Mouse (Mus musculus) liver, adult 2 months (tissue): Measurements from ENCODE around the gene Clic1. TPM values are rescaled to one million over a fixed set of nuclear protein-coding genes. Genes with fewer than 3 reads are reported as not detected.

ENCODE experiments used
- DNase-seq: peaks from one replicate; pipeline ENCODE4 v3.0.0-alpha.2; 2011; ENCODE audit warnings: low read depth, low spot score; ENCODE audit errors: extremely low read depth
- H3K27ac ChIP-seq: fragments of 200-500 bp; replicated peaks from 2 replicates; pipeline ENCODE4 v1.5.1; 2012; ENCODE audit warnings: low read depth, mild to moderate bottlenecking, control low read depth, inconsistent platforms, low read length; ENCODE audit not compliant: insufficient read depth
- H3K27me3 ChIP-seq: fragments of 200-500 bp; 2 replicates; pipeline ENCODE4 v1.6.1; 2012; ENCODE audit warnings: mild to moderate bottlenecking, moderate library complexity, low read length, inconsistent platforms; ENCODE audit not compliant: control insufficient read depth, insufficient read depth
- H3K36me3 ChIP-seq: fragments of 200-500 bp; 2 replicates; pipeline ENCODE4 v1.6.1; 2012; ENCODE audit warnings: low read length, inconsistent platforms; ENCODE audit not compliant: control insufficient read depth, insufficient read depth
- H3K4me1 ChIP-seq: fragments of 200-500 bp; 2 replicates; pipeline ENCODE4 v1.6.1; 2011; ENCODE audit warnings: low read length; ENCODE audit not compliant: control insufficient read depth, insufficient read depth
- H3K4me3 ChIP-seq: fragments of 200-500 bp; 2 replicates; pipeline ENCODE4 v1.5.1; 2011; ENCODE audit warnings: low read depth, mild to moderate bottlenecking, control low read depth, low read length, moderate library complexity; ENCODE audit not compliant: insufficient read depth
- H3K79me2 ChIP-seq: fragments of 200-500 bp; 2 replicates; pipeline ENCODE4 v1.6.1; 2012; ENCODE audit warnings: inconsistent platforms, mild to moderate bottlenecking, low read length, moderate library complexity; ENCODE audit not compliant: control insufficient read depth, insufficient read depth
- H3K9ac ChIP-seq: fragments of 200-500 bp; 2 replicates; pipeline ENCODE4 v1.6.1; 2012; ENCODE audit warnings: low read depth, mild to moderate bottlenecking, control low read depth, inconsistent platforms, low read length
- CTCF ChIP-seq: fragments of 200-500 bp; IDR thresholded peaks from 2 replicates; pipeline ENCODE4 v1.5.1; 2011; ENCODE audit warnings: low read depth, low read length, control low read depth
- POLR2A ChIP-seq: fragments of 200-500 bp; IDR thresholded peaks from 2 replicates; pipeline ENCODE4 v1.6.1; 2011; ENCODE audit warnings: low read length, control low read depth; ENCODE audit not compliant: insufficient read depth; ENCODE audit errors: extremely low read depth
- WGBS: fragments of 180-500 bp; shearing (Covaris S2); methylation state at CpG from one replicate; pipeline ENCODE4 v1.1.7; 2018; 5-methylcytosine and 5-hydroxymethylcytosine counted together
- polyA plus RNA-seq: library from polyadenylated mRNA; depleted of rRNA; stranded (reverse); fragments of >200 nt; gene quantifications from 2 replicates; pipeline ENCODE4 v1.2.3, GENCODE M21; 2012; rRNA removed
- total RNA-seq: library from RNA; depleted of rRNA; stranded (reverse); fragments of >200 nt; gene quantifications from 2 replicates; pipeline ENCODE4 v1.2.3, GENCODE M21; 2014; rRNA removed

Gene Clic1
- total and polyA plus RNA-seq, 2 experiments, result 16.8 to 20.3 TPM

GRCm38 (mm10) chr17:35106522-35106921 is 56.8 kb downstream of the Clic1 start:
- H3K79me2 ChIP-seq, result no peaks in the 10 kb centered on the region
- DNase-seq, result no peak
- TF ChIP-seq POLR2A (no peak), CTCF (no peak)
- 80% methylated on average over 3 of the region's 3 CpGs for WGBS
- H3K27me3 ChIP-seq, result no peaks in the 10 kb centered on the region
- no peak overlapping the region for H3K9ac ChIP-seq
- peaks cover 7% of the 10 kb centered on the region; the same call in 1 of the 2 replicates for H3K4me1 ChIP-seq
- no peak overlapping the region for H3K4me3 ChIP-seq
- no peak overlapping the region for H3K27ac ChIP-seq
- peaks cover 5% of the 10 kb centered on the region; the same call in 1 of the 2 replicates for H3K36me3 ChIP-seq

DNA sequence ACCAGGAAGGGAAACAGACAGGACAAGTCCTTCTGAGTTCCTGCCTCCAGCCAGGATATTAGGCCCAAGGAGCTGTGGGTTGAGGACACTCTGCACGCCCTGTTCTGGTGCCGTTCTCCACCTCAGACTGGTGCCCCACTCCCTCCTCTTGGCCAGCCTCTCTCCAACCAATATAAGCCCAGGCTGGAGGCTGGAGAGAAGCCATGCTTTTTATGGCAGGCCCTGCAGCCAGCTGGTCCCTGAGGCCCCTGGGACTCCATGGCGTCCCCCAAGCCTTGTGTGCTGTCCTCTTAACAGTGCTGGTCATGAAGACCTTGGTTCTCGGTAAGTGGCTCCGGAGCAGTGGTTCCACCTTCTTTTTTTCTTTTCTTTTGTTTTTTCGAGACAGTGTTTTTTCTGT is 58.3 kb downstream of the Clic1 start, which contains the start of gene Ly6g5c:
Ly6g5c (plus strand) TSS at position 183 of the 400 bp plus-strand sequence.
- peaks cover 4% of the 10 kb centered on the region; the same call in 1 of the 2 replicates for H3K4me1 ChIP-seq
- no peaks in the 10 kb centered on the region for H3K36me3 ChIP-seq
- TF ChIP-seq CTCF, result no peak
- TF ChIP-seq POLR2A, result no peak
- H3K9ac ChIP-seq, result no peak within 1 kb of the TSS
- DNase-seq, result no peak
- no peaks in the 10 kb centered on the region for H3K27me3 ChIP-seq
- H3K79me2 ChIP-seq, result no peaks in the 10 kb centered on the region
- WGBS, result 88% methylated on average over 6 of the region's 6 CpGs
- H3K4me3 ChIP-seq, result no peak within 1 kb of the TSS
- no peak within 1 kb of the TSS for H3K27ac ChIP-seq

Other genes starting within 250 kb of the Clic1 start
Only the 30 nearest of the 46 such genes appear.
- gene Ehmt2, start 151.5 kb upstream of the Clic1 start, total RNA-seq, result 45.2 and 54.6 TPM in 2 replicates
- 81.8 and 103 TPM in 2 replicates for gene Ehmt2, start 151.5 kb upstream of the Clic1 start, polyA plus RNA-seq
- gene Slc44a4, start 135.5 kb upstream of the Clic1 start, total RNA-seq, result 0.13 and 0.18 TPM in 2 replicates
- gene Slc44a4, start 135.5 kb upstream of the Clic1 start, polyA plus RNA-seq, result 0.34 and 0.35 TPM in 2 replicates
- gene Neu1, start 118.7 kb upstream of the Clic1 start, total RNA-seq, result 27.6 and 36.8 TPM in 2 replicates
- 52.5 and 62.5 TPM in 2 replicates for gene Neu1, start 118.7 kb upstream of the Clic1 start, polyA plus RNA-seq
- gene Hspa1b, start 90.7 kb upstream of the Clic1 start, total RNA-seq, result 3.6 and 10.1 TPM in 2 replicates
- 10.0 and 11.2 TPM in 2 replicates for gene Hspa1b, start 90.7 kb upstream of the Clic1 start, polyA plus RNA-seq
- gene Gm20481, start 80.1 kb upstream of the Clic1 start, total RNA-seq, result not detected in 2 replicates
- not detected in 2 replicates for gene Gm20481, start 80.1 kb upstream of the Clic1 start, polyA plus RNA-seq
- gene Hspa1a, start 77.8 kb upstream of the Clic1 start, total RNA-seq, result 0.18 and 0.60 TPM in 2 replicates
- gene Hspa1a, start 77.8 kb upstream of the Clic1 start, polyA plus RNA-seq, result 0.45 TPM in 2 replicates
- 0.18 TPM in 1 of 2 replicates, not detected in the other for gene Hspa1l, start 77.3 kb upstream of the Clic1 start, total RNA-seq
- 0.05 TPM in 1 of 2 replicates, not detected in the other for gene Hspa1l, start 77.3 kb upstream of the Clic1 start, polyA plus RNA-seq
- 7.9 and 11.1 TPM in 2 replicates for gene Lsm2, start 68.1 kb upstream of the Clic1 start, total RNA-seq
- 55.1 and 63.0 TPM in 2 replicates for gene Lsm2, start 68.1 kb upstream of the Clic1 start, polyA plus RNA-seq
- gene Vars, start 49.0 kb upstream of the Clic1 start, total RNA-seq, result 11.8 and 27.5 TPM in 2 replicates
- gene Vars, start 49.0 kb upstream of the Clic1 start, polyA plus RNA-seq, result 39.8 and 52.7 TPM in 2 replicates
- gene Vwa7, start 33.4 kb upstream of the Clic1 start, total RNA-seq, result 0.07 and 0.09 TPM in 2 replicates
- gene Vwa7, start 33.4 kb upstream of the Clic1 start, polyA plus RNA-seq, result 0.16 and 0.27 TPM in 2 replicates
- 0.54 TPM in 1 of 2 replicates, not detected in the other for gene Sapcd1, start 21.9 kb upstream of the Clic1 start, total RNA-seq
- gene Sapcd1, start 21.9 kb upstream of the Clic1 start, polyA plus RNA-seq, result 0.66 TPM in 1 of 2 replicates, not detected in the other
- 1.0 and 2.0 TPM in 2 replicates for gene Msh5, start 3.2 kb upstream of the Clic1 start, total RNA-seq
- gene Msh5, start 3.2 kb upstream of the Clic1 start, polyA plus RNA-seq, result 1.1 and 3.9 TPM in 2 replicates
- gene Ddah2, start 9.1 kb downstream of the Clic1 start, total RNA-seq, result 3.0 and 3.6 TPM in 2 replicates
- 3.8 and 3.9 TPM in 2 replicates for gene Ddah2, start 9.1 kb downstream of the Clic1 start, polyA plus RNA-seq
- gene Ly6g6c, start 15.4 kb downstream of the Clic1 start, total RNA-seq, result not detected in 2 replicates
- not detected in 2 replicates for gene Ly6g6c, start 15.4 kb downstream of the Clic1 start, polyA plus RNA-seq
- 0.18 TPM in 1 of 2 replicates, not detected in the other for gene Mpig6b, start 16.2 kb downstream of the Clic1 start, total RNA-seq
- 0.06 TPM in 1 of 2 replicates, not detected in the other for gene Mpig6b, start 16.2 kb downstream of the Clic1 start, polyA plus RNA-seq
- 0.37 TPM in 1 of 2 replicates, not detected in the other for gene Ly6g6e, start 26.9 kb downstream of the Clic1 start, total RNA-seq
- 0.33 and 0.35 TPM in 2 replicates for gene Ly6g6e, start 26.9 kb downstream of the Clic1 start, polyA plus RNA-seq
- gene Ly6g6d, start 28.1 kb downstream of the Clic1 start, total RNA-seq, result 0.47 TPM in 1 of 2 replicates, not detected in the other
- 0.24 and 0.67 TPM in 2 replicates for gene Ly6g6d, start 28.1 kb downstream of the Clic1 start, polyA plus RNA-seq
- not detected in 2 replicates for gene Ly6g6f, start 35.6 kb downstream of the Clic1 start, total RNA-seq
- gene Ly6g6f, start 35.6 kb downstream of the Clic1 start, polyA plus RNA-seq, result 0.07 TPM in 2 replicates
- 62.2 and 63.3 TPM in 2 replicates for gene Abhd16a, start 39.3 kb downstream of the Clic1 start, total RNA-seq
- 78.4 and 83.0 TPM in 2 replicates for gene Abhd16a, start 39.3 kb downstream of the Clic1 start, polyA plus RNA-seq
- not detected in 2 replicates for gene Ly6g5c, start 58.3 kb downstream of the Clic1 start, total RNA-seq
- gene Ly6g5c, start 58.3 kb downstream of the Clic1 start, polyA plus RNA-seq, result not detected in 2 replicates
- gene Ly6g5b, start 65.5 kb downstream of the Clic1 start, total RNA-seq, result 0.40 and 0.46 TPM in 2 replicates
- gene Ly6g5b, start 65.5 kb downstream of the Clic1 start, polyA plus RNA-seq, result 0.26 and 0.62 TPM in 2 replicates
- 9.6 and 9.8 TPM in 2 replicates for gene Gpank1, start 71.5 kb downstream of the Clic1 start, total RNA-seq
- gene Gpank1, start 71.5 kb downstream of the Clic1 start, polyA plus RNA-seq, result 10.5 and 11.4 TPM in 2 replicates
- 60.9 and 111 TPM in 2 replicates for gene Csnk2b, start 72.1 kb downstream of the Clic1 start, total RNA-seq
- gene Csnk2b, start 72.1 kb downstream of the Clic1 start, polyA plus RNA-seq, result 215 and 228 TPM in 2 replicates
- 9.8 and 11.4 TPM in 2 replicates for gene D17H6S53E, start 76.4 kb downstream of the Clic1 start, total RNA-seq
- 12.4 and 18.3 TPM in 2 replicates for gene D17H6S53E, start 76.4 kb downstream of the Clic1 start, polyA plus RNA-seq
- gene Apom, start 82.1 kb downstream of the Clic1 start, total RNA-seq, result 432 and 465 TPM in 2 replicates
- 510 and 575 TPM in 2 replicates for gene Apom, start 82.1 kb downstream of the Clic1 start, polyA plus RNA-seq
- gene Bag6, start 85.2 kb downstream of the Clic1 start, total RNA-seq, result 28.1 and 40.9 TPM in 2 replicates
- 88.4 and 119 TPM in 2 replicates for gene Bag6, start 85.2 kb downstream of the Clic1 start, polyA plus RNA-seq
- 12.4 and 23.2 TPM in 2 replicates for gene Prrc2a, start 114.9 kb downstream of the Clic1 start, total RNA-seq
- gene Prrc2a, start 114.9 kb downstream of the Clic1 start, polyA plus RNA-seq, result 103 and 144 TPM in 2 replicates
- 8.6 and 13.3 TPM in 2 replicates for gene Aif1, start 126.1 kb downstream of the Clic1 start, total RNA-seq
- gene Aif1, start 126.1 kb downstream of the Clic1 start, polyA plus RNA-seq, result 1.6 and 2.5 TPM in 2 replicates
- gene Lst1, start 138.5 kb downstream of the Clic1 start, total RNA-seq, result 10.2 and 13.0 TPM in 2 replicates
- 5.9 and 11.8 TPM in 2 replicates for gene Lst1, start 138.5 kb downstream of the Clic1 start, polyA plus RNA-seq
- gene Ltb, start 144.5 kb downstream of the Clic1 start, total RNA-seq, result 1.8 and 3.0 TPM in 2 replicates
- 2.6 and 4.7 TPM in 2 replicates for gene Ltb, start 144.5 kb downstream of the Clic1 start, polyA plus RNA-seq